Mouse (Mus musculus) mouse trophoblast stem cell (cell line): ENCODE measurements around the gene Pramef17.
"Not testable (repeated sequence)": the region's sequence is repeated elsewhere in the genome, so short reads cannot be mapped to it uniquely, and the experiment has no call there.

ENCODE experiments used
- in situ Hi-C, 2 experiments: fragments of 300-500 bp; cut with MseI, MboI; formaldehyde crosslinking; loops; 2 replicates in 1 of 2; 3 replicates in 1 of 2; pipeline ENCODE4 v1.15.1; 2025

The Pramef17 gene

DNA sequence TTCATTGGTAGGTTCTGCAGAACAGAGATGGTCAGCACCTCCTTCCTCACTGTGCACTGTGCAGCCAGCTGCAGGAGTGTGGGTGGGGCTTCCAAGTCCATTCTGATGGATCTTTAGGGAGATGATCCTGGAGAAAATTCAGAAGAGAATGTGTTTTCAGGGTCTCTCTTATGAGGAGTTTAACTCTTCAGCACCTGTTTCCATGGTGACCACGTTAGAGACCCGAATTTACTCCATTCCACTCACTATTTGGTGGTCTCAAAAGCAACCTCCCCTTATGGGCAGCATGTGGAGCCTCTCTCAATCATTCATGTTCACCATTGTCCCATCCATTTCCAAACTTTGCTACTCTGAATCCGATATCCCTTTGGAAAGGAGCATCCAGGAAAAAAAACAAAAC, at the start of gene Pramef17:
Pramef17 (minus strand) TSS at position 101 of the 400 bp plus-strand sequence.
- in situ Hi-C loops, result not testable (repeated sequence)

- in situ Hi-C loops, result not testable (repeated sequence)
These were observed 6.0 kb downstream of the Pramef17 start for GRCm38 (mm10) chr4:143988126-143988525.

DNA sequence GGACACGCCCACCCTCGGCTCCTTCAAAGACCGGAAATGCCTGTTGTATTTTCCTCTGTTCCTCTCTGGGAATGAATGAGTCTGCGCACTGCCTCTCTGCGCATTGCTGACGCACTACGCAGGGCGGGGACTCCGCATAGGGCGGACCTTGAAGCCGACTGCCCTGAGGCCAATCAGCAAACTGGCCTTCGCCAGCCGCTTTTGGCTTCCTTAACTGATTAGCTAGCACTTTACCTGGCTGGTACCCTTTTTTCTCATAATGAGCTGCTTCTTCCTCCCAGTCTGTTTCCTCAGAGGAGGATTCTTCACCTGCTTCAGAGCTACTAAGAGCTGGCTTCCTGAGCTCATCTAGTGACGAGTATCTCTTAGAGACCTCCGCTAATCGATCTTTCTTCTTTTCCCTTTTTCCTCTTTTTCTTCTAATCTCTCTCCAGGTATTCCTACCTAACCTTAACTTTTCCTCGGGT, 6.7 kb downstream of the Pramef17 start:
- in situ Hi-C loops, result not testable (repeated sequence)

DNA sequence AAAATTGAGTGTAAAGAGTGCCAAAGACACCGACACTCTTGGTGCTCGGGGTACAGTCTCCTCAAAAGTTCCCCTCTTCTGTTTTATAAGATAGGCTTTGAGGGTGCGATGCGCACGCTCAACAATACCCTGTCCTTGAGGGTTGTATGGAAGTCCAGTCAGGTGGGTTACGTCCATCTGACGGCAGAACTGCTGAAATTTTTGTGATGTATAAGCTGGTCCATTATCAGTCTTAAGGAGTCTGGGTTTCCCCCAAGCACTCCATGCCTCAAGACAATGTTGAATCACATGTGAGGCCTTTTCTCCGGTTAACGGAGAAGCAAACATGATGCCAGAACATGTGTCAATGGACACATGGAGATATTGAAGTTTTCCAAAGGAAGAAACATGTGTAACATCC, 8.4 kb downstream of the Pramef17 start:
- in situ Hi-C loops, result not testable (repeated sequence)

DNA sequence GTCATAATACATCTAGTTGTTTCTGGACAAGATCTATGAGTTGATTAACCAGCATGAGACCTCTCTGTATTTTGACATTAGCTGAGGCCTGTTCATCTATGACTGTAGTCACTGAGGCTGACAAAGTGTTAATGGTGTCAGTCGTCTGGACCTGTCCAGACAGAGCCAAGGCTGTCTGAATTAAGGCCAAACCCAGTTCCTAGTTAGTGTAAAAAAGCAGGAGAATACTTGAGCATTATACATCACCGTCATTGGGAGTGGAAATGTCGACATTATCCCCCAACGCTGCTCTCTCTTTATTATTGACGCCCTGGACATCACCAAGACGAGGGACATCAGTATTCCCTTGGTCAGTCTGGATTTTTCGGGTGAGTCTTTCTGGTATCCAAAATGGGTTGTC, 9.0 kb downstream of the Pramef17 start:
- in situ Hi-C loops, result not testable (repeated sequence)

DNA sequence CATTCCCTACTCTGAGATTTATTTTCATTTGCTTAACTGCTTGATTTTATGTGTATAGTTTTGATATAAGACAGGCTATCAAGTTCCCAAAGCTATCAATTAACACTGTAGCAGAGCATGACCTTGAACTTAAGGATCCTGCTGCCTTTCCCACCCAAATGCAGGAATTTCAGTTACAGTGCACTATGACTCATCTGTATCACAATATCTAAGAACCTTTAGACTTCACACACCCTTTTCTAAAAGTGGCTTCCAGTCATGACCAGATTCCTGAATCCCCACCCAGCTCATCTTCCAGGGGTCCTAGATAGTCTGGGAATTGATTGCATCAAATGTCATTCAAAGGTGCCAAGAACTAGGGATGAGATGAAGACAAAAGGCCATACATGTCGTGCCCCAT, 10.7 kb downstream of the Pramef17 start:
- in situ Hi-C loops, result not testable (repeated sequence)

GRCm38 (mm10) chr4:143966850-143967249, 27.3 kb downstream of the Pramef17 start, which contains the start of gene Gm13101:
Gm13101 (minus strand) TSS chr4:143966950.
- in situ Hi-C loops, result not testable (repeated sequence)

DNA sequence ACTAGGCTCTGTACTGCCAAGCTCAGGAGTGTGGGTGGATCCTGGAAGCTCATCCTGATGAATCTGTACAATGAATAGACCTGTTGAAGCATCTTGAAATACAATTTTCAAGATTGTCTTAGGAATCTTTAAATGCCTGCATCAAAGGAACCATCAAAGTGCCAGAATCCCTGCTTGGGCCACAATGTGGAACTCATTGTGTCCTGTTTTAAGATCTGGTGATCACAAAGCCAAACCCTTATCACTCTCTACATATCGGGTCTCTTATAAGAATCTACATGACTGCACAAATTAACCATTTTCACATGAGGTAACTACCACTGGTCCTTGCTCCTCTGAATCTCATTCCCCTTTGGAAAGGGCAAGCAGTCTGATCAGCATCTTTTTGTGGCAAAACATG, 43.3 kb downstream of the Pramef17 start, which contains the start of gene Pramef25:
Pramef25 (minus strand) TSS at position 101 of the 400 bp plus-strand sequence.
- in situ Hi-C loops, result not testable (repeated sequence)
